Mouse (Mus musculus) erythroblast, embryonic 14.5 days (primary cell): ENCODE data around the gene 2510009E07Rik. TPM values are rescaled to one million over a fixed set of nuclear protein-coding genes. Genes with fewer than 3 reads are reported as not detected.

Experiments
- H3K27me3 ChIP-seq: 2 replicates; pipeline ENCODE4 v1.6.1; 2012; ENCODE audit warnings: inconsistent platforms; ENCODE audit not compliant: control insufficient read depth
- H3K36me3 ChIP-seq: 2 replicates; pipeline ENCODE4 v1.6.1; 2012; ENCODE audit warnings: mild to moderate bottlenecking, inconsistent platforms; ENCODE audit not compliant: control insufficient read depth
- H3K4me1 ChIP-seq: 2 replicates; pipeline ENCODE4 v1.6.1; 2012; ENCODE audit warnings: inconsistent platforms; ENCODE audit not compliant: control insufficient read depth
- H3K4me3 ChIP-seq: replicated peaks from 2 replicates; pipeline ENCODE3; 2012; ENCODE audit warnings: moderate library complexity, mild to moderate bottlenecking, inconsistent platforms
- H3K9me3 ChIP-seq: 2 replicates; pipeline ENCODE4 v1.6.1; 2012; ENCODE audit warnings: low read length, inconsistent platforms, mixed read lengths; ENCODE audit not compliant: control insufficient read depth
- GATA1 ChIP-seq: IDR thresholded peaks from 2 replicates; pipeline ENCODE4 v1.6.1; 2012; ENCODE audit warnings: low read length, inconsistent platforms, mixed read lengths
- TAL1 ChIP-seq: IDR thresholded peaks from 3 replicates; pipeline ENCODE4 v1.6.1; 2012; ENCODE audit warnings: low read length, inconsistent platforms, mixed read lengths
- polyA plus RNA-seq: library from polyadenylated mRNA; stranded (reverse); fragments of >175 nt; gene quantifications from 2 replicates; pipeline ENCODE4 v1.2.3, GENCODE M21; 2012

Gene 2510009E07Rik
- polyA plus RNA-seq, 1 experiment: not detected

DNA sequence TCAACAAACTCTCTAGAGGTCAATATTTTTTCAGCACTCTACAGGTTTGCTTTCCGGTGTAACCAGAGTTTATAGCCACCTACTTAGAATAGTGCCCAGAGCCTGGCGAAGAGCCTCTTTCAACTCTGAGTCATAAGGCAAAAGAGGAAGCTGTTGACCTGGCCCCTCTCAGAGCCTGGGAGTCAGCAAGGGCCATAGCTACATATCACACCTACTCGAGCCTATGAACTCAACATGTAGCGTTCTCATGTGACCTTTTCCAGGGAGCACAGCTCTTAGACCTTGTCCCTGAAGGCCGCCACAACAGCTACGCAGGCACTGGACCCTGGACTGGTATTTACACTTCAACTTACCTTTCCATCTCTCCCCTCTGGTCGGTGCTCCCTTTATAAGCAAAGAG lies 25.3 kb upstream of the 2510009E07Rik start:
- Histone ChIP-seq H3K4me3 (no peak overlapping the region), H3K27me3 (no peaks in the 10 kb centered on the region), H3K9me3 (no peaks in the 10 kb centered on the region), H3K36me3 (no peaks in the 10 kb centered on the region), H3K4me1 (no peaks in the 10 kb centered on the region)
- no peak for TF ChIP-seq TAL1
- no peak for TF ChIP-seq GATA1

GRCm38 (mm10) chr16:21714516-21714915 lies 20.1 kb upstream of the 2510009E07Rik start:
- no peaks in the 10 kb centered on the region for H3K4me1 ChIP-seq
- H3K27me3 ChIP-seq: no peaks in the 10 kb centered on the region
- H3K36me3 ChIP-seq: no peaks in the 10 kb centered on the region
- TF ChIP-seq TAL1 (no peak), GATA1 (no peak)
- H3K4me3 ChIP-seq: no peak overlapping the region
- no peaks in the 10 kb centered on the region for H3K9me3 ChIP-seq

DNA sequence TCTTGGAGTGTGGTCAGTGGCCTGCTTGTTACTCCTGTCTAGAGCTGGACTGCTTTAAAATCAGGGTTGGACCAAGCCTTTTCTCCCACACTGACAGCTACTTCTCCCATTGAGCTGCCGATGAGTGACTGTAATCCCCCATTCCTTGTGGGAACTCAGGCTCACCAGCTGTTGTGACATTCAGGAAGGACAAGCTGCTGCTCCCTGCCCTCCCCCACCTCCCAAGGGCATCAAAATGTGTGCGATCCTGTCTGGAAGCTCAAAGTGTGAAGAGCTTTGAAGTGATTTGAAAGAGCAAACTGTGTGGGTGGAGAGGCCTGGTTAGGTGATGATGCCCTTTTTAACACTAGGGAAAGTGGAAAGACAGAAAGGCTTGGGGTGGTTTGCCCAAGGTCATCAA lies 15.9 kb upstream of the 2510009E07Rik start:
- Histone ChIP-seq H3K4me3 (no peak overlapping the region), H3K4me1 (no peaks in the 10 kb centered on the region), H3K9me3 (no peaks in the 10 kb centered on the region), H3K27me3 (no peaks in the 10 kb centered on the region), H3K36me3 (no peaks in the 10 kb centered on the region)
- no peak for TF ChIP-seq TAL1
- TF ChIP-seq GATA1: no peak

- TF ChIP-seq TAL1: no peak
- TF ChIP-seq GATA1: no peak
- Histone ChIP-seq H3K4me1 (no peaks in the 10 kb centered on the region), H3K36me3 (no peaks in the 10 kb centered on the region), H3K9me3 (no peaks in the 10 kb centered on the region), H3K27me3 (no peaks in the 10 kb centered on the region), H3K4me3 (no peak overlapping the region)
Observed at GRCm38 (mm10) chr16:21704691-21705090, 10.2 kb upstream of the 2510009E07Rik start.

DNA sequence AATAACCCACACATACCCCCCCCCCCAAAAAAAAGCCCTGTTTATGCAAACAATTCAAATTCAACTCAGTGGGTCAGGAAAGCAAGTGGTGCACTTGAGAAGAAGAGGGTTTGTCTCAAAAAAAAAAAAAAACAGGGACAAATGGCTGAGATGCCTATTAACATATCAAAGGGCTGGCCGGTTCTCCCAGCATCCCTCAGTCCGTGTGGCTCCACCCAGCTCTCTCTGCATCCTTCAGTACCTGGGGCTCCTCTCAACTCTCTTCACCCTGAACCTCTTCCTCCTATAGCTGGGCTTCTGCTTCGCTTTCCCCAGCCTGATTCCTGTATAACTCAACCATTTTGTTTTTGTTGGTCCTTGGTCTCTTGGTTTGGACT lies 7.8 kb upstream of the 2510009E07Rik start:
- Histone ChIP-seq H3K27me3 (no peaks in the 10 kb centered on the region), H3K36me3 (no peaks in the 10 kb centered on the region), H3K4me3 (no peak overlapping the region), H3K4me1 (no peaks in the 10 kb centered on the region), H3K9me3 (no peaks in the 10 kb centered on the region)
- TF ChIP-seq TAL1: no peak
- TF ChIP-seq GATA1: no peak

GRCm38 (mm10) chr16:21701611-21702313 lies 7.3 kb upstream of the 2510009E07Rik start:
- Histone ChIP-seq H3K4me3 (no peak overlapping the region), H3K9me3 (no peaks in the 10 kb centered on the region), H3K27me3 (no peaks in the 10 kb centered on the region), H3K36me3 (no peaks in the 10 kb centered on the region), H3K4me1 (no peaks in the 10 kb centered on the region)
- TF ChIP-seq TAL1 (no peak), GATA1 (no peak)

GRCm38 (mm10) chr16:21698136-21698535 lies 3.7 kb upstream of the 2510009E07Rik start:
- no peaks in the 10 kb centered on the region for H3K36me3 ChIP-seq
- H3K9me3 ChIP-seq: no peaks in the 10 kb centered on the region
- peaks cover 9% of the 10 kb centered on the region for H3K4me1 ChIP-seq
- no peak for TF ChIP-seq GATA1
- no peak for TF ChIP-seq TAL1
- H3K27me3 ChIP-seq: peaks cover 31% of the 10 kb centered on the region
- H3K4me3 ChIP-seq: no peak overlapping the region

- TF ChIP-seq GATA1 (no peak), TAL1 (no peak)
- Histone ChIP-seq H3K27me3 (peaks cover 43% of the 10 kb centered on the region), H3K4me1 (peaks cover 9% of the 10 kb centered on the region), H3K4me3 (no peak overlapping the region), H3K9me3 (no peaks in the 10 kb centered on the region), H3K36me3 (no peaks in the 10 kb centered on the region)
Observed at GRCm38 (mm10) chr16:21696946-21697345, 2.5 kb upstream of the 2510009E07Rik start.

DNA sequence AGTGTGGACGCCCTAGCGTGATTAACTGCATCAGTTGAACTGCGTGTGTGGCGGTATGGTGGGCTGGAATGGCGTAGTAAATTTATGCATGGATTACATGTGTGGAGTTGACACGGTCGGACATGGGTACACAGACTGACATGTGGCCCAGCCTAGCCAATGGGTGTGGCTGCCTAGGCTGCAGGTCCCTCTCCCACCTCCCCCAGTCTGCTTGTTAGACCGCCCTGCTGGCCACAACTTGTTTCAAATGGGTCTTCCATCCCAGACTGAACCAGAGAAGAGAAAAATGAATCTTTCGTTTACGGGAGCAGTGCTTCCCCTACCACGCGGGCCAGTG lies 745 bp upstream of the 2510009E07Rik start:
- H3K36me3 ChIP-seq: no peaks in the 10 kb centered on the region
- peak overlapping the region; percentile 59 for H3K4me3 ChIP-seq
- no peaks in the 10 kb centered on the region for H3K9me3 ChIP-seq
- H3K4me1 ChIP-seq: peaks cover 9% of the 10 kb centered on the region
- H3K27me3 ChIP-seq: peaks cover 45% of the 10 kb centered on the region
- TF ChIP-seq GATA1: no peak
- no peak for TF ChIP-seq TAL1

- TF ChIP-seq TAL1: no peak
- no peak for TF ChIP-seq GATA1
- Histone ChIP-seq H3K27me3 (peaks cover 45% of the 10 kb centered on the region), H3K4me1 (peaks cover 9% of the 10 kb centered on the region), H3K9me3 (no peaks in the 10 kb centered on the region), H3K36me3 (no peaks in the 10 kb centered on the region), H3K4me3 (peak overlapping the region; percentile 59)
Observed at GRCm38 (mm10) chr16:21693981-21694462, 443 bp downstream of the 2510009E07Rik start.
